Mouse (Mus musculus): Measurements from ENCODE around the gene Thsd7a. TPM values are rescaled to one million over a fixed set of nuclear protein-coding genes. Genes with fewer than 3 reads are reported as not detected.

Thsd7a gene
- polyA plus RNA-seq, 1 experiment from 2014 or later, result 1.2 TPM

GRCm38 (mm10) chr6:12748454-12748786 lies 790 bp downstream of the Thsd7a start:
- H3K4me3 ChIP-seq, result peak overlapping the region; percentile 69
- H3K27ac ChIP-seq, result peak overlapping the region; percentile 80
- no peaks in the 10 kb centered on the region for H3K9me3 ChIP-seq (replicated peaks)
- no peaks in the 10 kb centered on the region for H3K4me1 ChIP-seq
- under 1% methylated on average over 6 of the region's 6 CpGs for WGBS
- H3K36me3 ChIP-seq, result no peaks in the 10 kb centered on the region
- no peak for DNase-seq (ENCODE audit: low spot score)
- 0 out of 2 replicates have a peak, but pooled peaks cover 5% of the 10 kb centered on the region for H3K27me3 ChIP-seq (ENCODE audit: low read depth, poor library complexity, severe bottlenecking)

- WGBS, result 13% methylated on average over 11 of the region's 11 CpGs
- DNase-seq (ENCODE audit: low spot score), result no peak
- no peaks in the 10 kb centered on the region for H3K4me1 ChIP-seq
- H3K36me3 ChIP-seq, result no peaks in the 10 kb centered on the region
- peak overlapping the region; percentile 69 for H3K4me3 ChIP-seq
- H3K27ac ChIP-seq, result no peak overlapping the region
- H3K9me3 ChIP-seq (replicated peaks), result no peaks in the 10 kb centered on the region
- H3K27me3 ChIP-seq (ENCODE audit: low read depth, poor library complexity, severe bottlenecking), result 0 out of 2 replicates have a peak, but pooled peaks cover 5% of the 10 kb centered on the region
Observed at GRCm38 (mm10) chr6:12747856-12748450, 1.3 kb downstream of the Thsd7a start.

- no peaks in the 10 kb centered on the region for H3K9me3 ChIP-seq (replicated peaks)
- H3K4me1 ChIP-seq, result no peaks in the 10 kb centered on the region
- H3K36me3 ChIP-seq, result no peaks in the 10 kb centered on the region
- H3K4me3 ChIP-seq, result no peak overlapping the region
- H3K27ac ChIP-seq, result no peak overlapping the region
- 91% methylated on average over 4 of the region's 4 CpGs for WGBS
- H3K27me3 ChIP-seq (ENCODE audit: low read depth, poor library complexity, severe bottlenecking), result no peaks in the 10 kb centered on the region
- DNase-seq (ENCODE audit: low spot score), result no peak
Observed at GRCm38 (mm10) chr6:12742791-12743190, 6.4 kb downstream of the Thsd7a start.

- no peak overlapping the region for H3K4me3 ChIP-seq
- 72% methylated on average over 3 of the region's 3 CpGs for WGBS
- no peaks in the 10 kb centered on the region for H3K9me3 ChIP-seq (replicated peaks)
- no peaks in the 10 kb centered on the region for H3K4me1 ChIP-seq
- DNase-seq (ENCODE audit: low spot score), result no peak
- H3K27me3 ChIP-seq (ENCODE audit: low read depth, poor library complexity, severe bottlenecking), result no peaks in the 10 kb centered on the region
- H3K27ac ChIP-seq, result no peak overlapping the region
- H3K36me3 ChIP-seq, result no peaks in the 10 kb centered on the region
Observed at GRCm38 (mm10) chr6:12733924-12734323, 15.3 kb downstream of the Thsd7a start.

- Histone ChIP-seq H3K9me3 (replicated peaks) (no peaks in the 10 kb centered on the region), H3K4me3 (no peak overlapping the region), H3K27me3 (ENCODE audit: low read depth, poor library complexity, severe bottlenecking) (no peaks in the 10 kb centered on the region), H3K27ac (no peak overlapping the region), H3K4me1 (no peaks in the 10 kb centered on the region), H3K36me3 (no peaks in the 10 kb centered on the region)
- DNase-seq (ENCODE audit: low spot score), result no peak
- 94% methylated on average over 8 of the region's 8 CpGs for WGBS
Observed at GRCm38 (mm10) chr6:12716071-12716470, 33.1 kb downstream of the Thsd7a start.

GRCm38 (mm10) chr6:12712581-12712980 lies 36.6 kb downstream of the Thsd7a start:
- H3K27ac ChIP-seq, result no peak overlapping the region
- 67% methylated on average over 3 of the region's 3 CpGs for WGBS
- H3K4me3 ChIP-seq, result no peak overlapping the region
- H3K4me1 ChIP-seq, result no peaks in the 10 kb centered on the region
- H3K9me3 ChIP-seq (replicated peaks), result no peaks in the 10 kb centered on the region
- no peaks in the 10 kb centered on the region for H3K27me3 ChIP-seq (ENCODE audit: low read depth, poor library complexity, severe bottlenecking)
- H3K36me3 ChIP-seq, result no peaks in the 10 kb centered on the region
- DNase-seq (ENCODE audit: low spot score), result no peak

- no peak for DNase-seq (ENCODE audit: low spot score)
- no peaks in the 10 kb centered on the region for H3K9me3 ChIP-seq (replicated peaks)
- H3K4me3 ChIP-seq, result no peak overlapping the region
- no peaks in the 10 kb centered on the region for H3K27me3 ChIP-seq (ENCODE audit: low read depth, poor library complexity, severe bottlenecking)
- no peaks in the 10 kb centered on the region for H3K36me3 ChIP-seq
- no peaks in the 10 kb centered on the region for H3K4me1 ChIP-seq
- 82% methylated on average over 3 of the region's 3 CpGs for WGBS
- no peak overlapping the region for H3K27ac ChIP-seq
Observed at GRCm38 (mm10) chr6:12702925-12703324, 46.3 kb downstream of the Thsd7a start.

GRCm38 (mm10) chr6:12699089-12699488 lies 50.1 kb downstream of the Thsd7a start:
- Histone ChIP-seq H3K9me3 (replicated peaks) (no peaks in the 10 kb centered on the region), H3K4me1 (no peaks in the 10 kb centered on the region), H3K27me3 (ENCODE audit: low read depth, poor library complexity, severe bottlenecking) (no peaks in the 10 kb centered on the region), H3K4me3 (no peak overlapping the region), H3K27ac (no peak overlapping the region), H3K36me3 (no peaks in the 10 kb centered on the region)
- WGBS, result 91% methylated on average over 2 of the region's 2 CpGs
- DNase-seq (ENCODE audit: low spot score), result no peak

GRCm38 (mm10) chr6:12693689-12694088 lies 55.5 kb downstream of the Thsd7a start:
- Histone ChIP-seq H3K9me3 (replicated peaks) (no peaks in the 10 kb centered on the region), H3K36me3 (no peaks in the 10 kb centered on the region), H3K4me1 (no peaks in the 10 kb centered on the region), H3K4me3 (no peak overlapping the region), H3K27me3 (ENCODE audit: low read depth, poor library complexity, severe bottlenecking) (no peaks in the 10 kb centered on the region), H3K27ac (no peak overlapping the region)
- no peak for DNase-seq (ENCODE audit: low spot score)
- 85% methylated on average over 1 of the region's 1 CpGs for WGBS

GRCm38 (mm10) chr6:12693239-12693638 lies 56.0 kb downstream of the Thsd7a start:
- Histone ChIP-seq H3K27ac (no peak overlapping the region), H3K27me3 (ENCODE audit: low read depth, poor library complexity, severe bottlenecking) (no peaks in the 10 kb centered on the region), H3K9me3 (replicated peaks) (no peaks in the 10 kb centered on the region), H3K4me3 (no peak overlapping the region), H3K4me1 (no peaks in the 10 kb centered on the region), H3K36me3 (no peaks in the 10 kb centered on the region)
- 92% methylated on average over 3 of the region's 3 CpGs for WGBS
- no peak for DNase-seq (ENCODE audit: low spot score)

- no peaks in the 10 kb centered on the region for H3K36me3 ChIP-seq
- no peaks in the 10 kb centered on the region for H3K27me3 ChIP-seq (ENCODE audit: low read depth, poor library complexity, severe bottlenecking)
- no peak for DNase-seq (ENCODE audit: low spot score)
- no peak overlapping the region for H3K4me3 ChIP-seq
- WGBS, result 24% methylated on average over 1 of the region's 1 CpGs
- H3K27ac ChIP-seq, result no peak overlapping the region
- H3K4me1 ChIP-seq, result no peaks in the 10 kb centered on the region
- H3K9me3 ChIP-seq (replicated peaks), result no peaks in the 10 kb centered on the region
Observed at GRCm38 (mm10) chr6:12649633-12650032, 99.6 kb downstream of the Thsd7a start.

GRCm38 (mm10) chr6:12628637-12629246 lies 120.5 kb downstream of the Thsd7a start:
- Histone ChIP-seq H3K36me3 (no peaks in the 10 kb centered on the region), H3K9me3 (replicated peaks) (no peaks in the 10 kb centered on the region), H3K27me3 (ENCODE audit: low read depth, poor library complexity, severe bottlenecking) (no peaks in the 10 kb centered on the region), H3K4me3 (no peak overlapping the region), H3K27ac (no peak overlapping the region), H3K4me1 (no peaks in the 10 kb centered on the region)
- 91% methylated on average over 11 of the region's 11 CpGs for WGBS
- DNase-seq (ENCODE audit: low spot score), result no peak

- Histone ChIP-seq H3K4me3 (no peak overlapping the region), H3K27ac (no peak overlapping the region), H3K36me3 (no peaks in the 10 kb centered on the region), H3K27me3 (ENCODE audit: low read depth, poor library complexity, severe bottlenecking) (no peaks in the 10 kb centered on the region), H3K4me1 (no peaks in the 10 kb centered on the region), H3K9me3 (replicated peaks) (no peaks in the 10 kb centered on the region)
- no peak for DNase-seq (ENCODE audit: low spot score)
- 92% methylated on average over 13 of the region's 13 CpGs for WGBS
Observed at GRCm38 (mm10) chr6:12606638-12607246, 142.5 kb downstream of the Thsd7a start.

Measured in limb, embryonic 10.5 days (tissue).